Mouse (Mus musculus): Measurements from ENCODE around the gene 9630041A04Rik.

GRCm38 (mm10) chr9:101945326-101945725 is 83.7 kb downstream of the 9630041A04Rik start:
- TF ChIP-seq CTCF (IDR thresholded peaks at IDR 0.05; ENCODE audit: low read depth) (no peak), EP300 (optimal IDR thresholded peaks at IDR 0.05) (no peak)
